Mouse (Mus musculus) left cerebral cortex, postnatal 36 days (tissue): ENCODE measurements around the gene Ino80d. TPM values are rescaled to one million over a fixed set of nuclear protein-coding genes. Genes with fewer than 3 reads are reported as not detected.
"Not testable (repeated sequence)": the region's sequence is repeated elsewhere in the genome, so short reads cannot be mapped to it uniquely, and the experiment has no call there.

Source experiments
- DNase-seq, 2 experiments: peaks; one replicate each; pipeline ENCODE4 v3.0.0; 2021 to 2022; ENCODE audit warnings: low spot score in 2 of 2, mixed read lengths in 1 of 2
- intact Hi-C: fragments of 180-260 bp; cut with DNase I; formaldehyde crosslinking; loops from one replicate; pipeline ENCODE4 v1.15.1; 2025
- total RNA-seq, 2 experiments: library from RNA; stranded (reverse); gene quantifications; 2 replicates each; pipeline ENCODE4 v1.2.3; 2021

The Ino80d gene
- 10 to 100 TPM; 27.4 to 35.7 TPM for total RNA-seq

- intact Hi-C loops = loop anchor here (5.0 kb wide), 1 partner anchor 63 kb away; the partner anchor contains the start of genes Eef1b2 and Ndufs1
- DNase-seq = peak; percentile 76 to 77
Measured at GRCm38 (mm10) chr1:63114136-63114781, at the start of gene Ino80d. Gene Ino80d, minus strand, starts transcription at chr1:63114667.

DNA sequence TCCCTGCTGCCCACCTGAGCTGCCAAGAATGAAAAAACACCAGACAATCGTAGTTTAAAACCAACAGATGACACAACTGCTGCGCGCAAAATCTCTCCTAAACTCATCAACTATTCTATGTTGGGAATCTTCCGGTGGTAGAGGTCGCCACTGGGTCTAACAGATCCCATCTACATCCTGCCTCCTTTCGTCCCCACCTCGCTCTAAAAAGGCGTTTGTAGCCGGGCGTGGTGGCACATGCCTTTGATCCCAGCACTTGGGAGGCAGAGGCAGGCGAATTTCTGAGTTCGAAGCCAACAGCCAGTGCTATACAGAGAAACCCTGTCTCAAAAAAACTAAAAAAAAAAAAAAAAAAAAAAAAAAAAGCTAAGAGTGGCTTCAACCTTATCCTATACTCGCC, 25.8 kb upstream of the Ino80d start:
- no peak for DNase-seq
- intact Hi-C loops = no loop called here

DNA sequence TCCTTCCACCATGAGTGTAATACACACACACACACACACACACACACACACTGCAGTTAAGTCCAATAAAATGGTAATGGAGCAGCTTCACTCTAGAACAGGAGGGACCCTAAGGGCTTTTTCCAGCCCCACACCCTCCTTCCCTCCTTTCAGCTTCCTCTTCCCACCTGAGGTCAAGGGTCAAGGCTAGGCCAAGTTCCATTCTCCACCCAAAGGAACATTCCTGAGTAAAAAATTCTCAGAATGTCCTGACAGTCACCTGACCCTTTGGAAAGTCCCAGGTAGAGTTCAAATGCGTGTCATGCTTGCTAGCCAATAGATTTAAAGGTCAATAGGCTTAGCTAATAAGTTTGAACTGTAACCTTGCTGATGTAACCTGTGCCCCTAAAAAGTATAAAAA, 24.1 kb upstream of the Ino80d start:
- DNase-seq, intact Hi-C loops: not testable (repeated sequence)

- DNase-seq = no peak
- intact Hi-C loops = no loop called here
Measured at GRCm38 (mm10) chr1:63137971-63138370, 23.5 kb upstream of the Ino80d start.

DNA sequence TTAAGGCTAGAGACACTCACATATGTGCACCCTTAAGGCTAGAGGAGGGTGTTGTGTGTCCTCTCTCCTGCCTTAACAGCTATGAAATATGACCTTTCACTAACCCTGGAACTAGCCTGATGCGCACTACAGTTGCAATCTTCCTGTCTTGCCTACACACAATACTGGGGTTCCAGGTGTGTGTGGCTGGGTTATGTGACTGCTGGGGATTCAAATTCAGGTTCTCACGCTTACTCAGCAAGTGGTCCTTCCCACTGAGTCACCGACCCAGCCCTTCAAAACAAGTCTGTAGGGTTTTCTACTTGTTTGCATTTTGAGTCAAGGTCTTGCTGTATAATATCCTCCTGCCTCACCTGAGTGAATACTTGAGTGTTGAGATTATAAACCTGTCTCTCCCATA, 20.1 kb upstream of the Ino80d start:
- DNase-seq = no peak
- intact Hi-C loops = no loop called here

GRCm38 (mm10) chr1:63131766-63132165, 17.3 kb upstream of the Ino80d start:
- intact Hi-C loops = no loop called here
- DNase-seq = no peak

- DNase-seq = no peak
- intact Hi-C loops = no loop called here
Measured at GRCm38 (mm10) chr1:63130883-63131282, 16.4 kb upstream of the Ino80d start.

DNA sequence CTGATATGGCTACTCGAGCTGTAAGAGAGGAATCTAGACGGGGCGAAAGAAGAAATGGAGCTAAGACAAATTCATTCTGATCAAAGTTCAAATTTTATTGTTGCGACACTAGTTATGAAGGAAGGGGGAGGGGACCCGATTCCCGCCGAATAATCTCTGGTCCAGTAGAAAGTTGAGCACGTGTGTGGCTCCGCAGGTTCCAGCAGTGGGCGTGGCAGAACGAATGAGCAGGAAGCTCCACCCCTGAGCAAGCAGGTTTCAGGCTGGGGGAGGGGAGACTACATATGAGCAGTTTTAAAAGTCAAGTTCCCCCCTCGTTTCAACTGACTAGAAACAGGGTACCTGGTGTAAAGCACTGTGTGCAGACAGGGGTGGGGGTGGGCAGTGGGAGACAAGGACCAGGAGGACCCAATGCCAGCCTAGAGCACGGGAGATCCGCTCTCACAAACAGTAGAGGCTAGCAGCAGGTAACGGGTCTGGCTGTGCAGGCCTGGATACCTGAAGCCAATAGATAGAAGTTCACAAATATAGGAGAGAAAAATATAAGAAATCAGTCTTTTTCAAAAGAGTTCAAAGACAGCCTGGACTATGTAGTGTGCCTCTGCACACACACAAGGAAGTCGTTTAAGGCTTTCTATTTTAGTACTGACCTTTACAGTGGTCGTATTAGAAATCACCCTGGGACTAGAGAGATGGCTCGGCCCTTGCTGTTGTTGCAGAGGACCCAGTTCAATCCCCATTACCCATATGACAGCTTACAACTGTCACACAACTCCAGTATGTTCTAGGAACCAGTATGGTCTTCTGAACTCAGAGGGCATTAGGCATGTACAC, 15.6 kb upstream of the Ino80d start:
- intact Hi-C loops = no loop called here
- no peak for DNase-seq

DNA sequence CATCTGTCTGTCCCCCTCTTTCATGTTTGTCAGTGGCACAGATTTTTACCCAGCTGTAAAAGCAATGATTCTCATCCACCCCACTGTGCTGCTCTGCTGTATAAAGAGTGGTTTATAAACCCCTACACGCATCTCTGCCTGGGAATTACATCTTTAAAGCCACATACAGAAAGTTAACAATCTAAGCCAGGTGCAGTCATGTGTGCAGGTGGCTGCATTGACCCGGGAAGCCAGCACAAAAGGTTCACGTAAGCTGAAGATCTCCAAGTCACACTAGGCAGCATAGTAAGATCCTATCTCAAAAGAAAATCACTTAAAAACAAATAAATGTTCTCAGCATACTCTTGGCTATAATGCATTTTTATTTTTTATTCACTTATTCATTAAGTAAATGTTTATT, 14.8 kb upstream of the Ino80d start:
- DNase-seq = no peak
- intact Hi-C loops = no loop called here

DNA sequence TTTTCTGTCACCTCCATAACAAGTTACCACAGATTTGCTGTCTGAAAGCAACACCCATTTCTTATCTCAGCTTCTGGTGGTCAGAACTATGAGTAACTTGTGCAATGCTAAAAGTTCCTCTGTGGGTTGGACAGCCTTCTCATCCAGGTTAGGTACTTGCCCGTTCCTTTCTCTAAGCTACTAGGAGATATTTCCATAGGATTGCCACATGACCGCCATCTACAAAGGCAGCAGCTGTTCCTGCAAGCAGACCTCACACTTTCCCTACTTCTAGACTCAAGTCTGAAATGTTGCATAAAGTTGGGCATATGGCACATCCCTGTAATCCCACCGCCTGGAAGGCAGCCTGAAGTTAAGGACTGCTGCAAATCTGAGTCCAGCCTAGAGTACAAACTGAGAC, 11.7 kb upstream of the Ino80d start:
- peak; percentile 11 to 14 for DNase-seq
- intact Hi-C loops = no loop called here

DNA sequence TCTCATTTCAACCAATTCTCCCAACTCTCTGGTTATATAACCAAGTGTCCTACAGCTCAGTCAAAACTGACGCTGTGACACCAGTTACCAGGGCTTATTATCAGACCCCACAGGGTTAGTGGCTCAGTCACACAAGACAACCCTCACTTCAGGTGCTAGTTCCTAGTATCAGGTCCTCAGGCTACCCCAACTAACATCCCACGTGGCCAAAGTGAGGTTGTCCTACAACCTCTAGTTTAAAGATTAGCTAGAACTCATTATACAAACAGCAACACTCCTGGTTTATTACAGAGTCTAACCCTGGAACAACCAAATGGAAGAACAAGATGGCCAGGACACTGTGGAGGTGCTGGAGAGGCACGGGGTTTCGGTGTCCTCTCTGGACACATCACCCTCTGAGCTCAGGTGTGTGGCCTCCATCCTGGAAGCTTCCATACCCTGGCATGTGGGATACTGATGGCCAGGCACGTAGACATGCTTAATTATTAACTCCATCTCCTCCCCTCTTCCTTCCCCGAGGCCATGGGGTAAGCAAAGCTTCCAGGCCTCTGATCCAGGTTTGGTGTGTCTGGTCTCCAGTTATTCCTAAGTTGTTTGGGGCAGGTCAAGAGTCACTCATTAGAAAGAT, 9.5 kb upstream of the Ino80d start:
- intact Hi-C loops = no loop called here
- DNase-seq = no peak

- DNase-seq = no peak
- intact Hi-C loops = no loop called here
Measured at GRCm38 (mm10) chr1:63122005-63122404, 7.5 kb upstream of the Ino80d start.

DNA sequence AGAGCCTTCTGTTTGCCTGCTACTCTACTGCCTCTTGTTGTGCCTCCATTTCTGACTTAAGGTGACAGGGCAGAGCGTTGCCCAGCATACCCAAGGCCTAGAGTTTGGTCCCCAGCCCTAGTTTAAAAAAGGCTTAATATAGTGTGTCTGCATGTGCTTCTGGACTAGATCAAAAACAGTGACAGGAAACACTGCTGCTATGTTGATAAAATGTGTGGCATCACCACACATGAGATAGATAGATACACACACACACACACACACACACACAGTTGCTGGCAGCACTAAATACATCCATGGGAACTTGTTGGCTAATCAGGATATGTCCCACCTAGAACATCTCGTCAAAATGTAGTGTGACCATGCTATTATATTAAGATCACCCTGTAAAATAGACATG, 5.9 kb upstream of the Ino80d start:
- intact Hi-C loops = no loop called here

GRCm38 (mm10) chr1:63119675-63120074, 5.2 kb upstream of the Ino80d start:
- no peak for DNase-seq
- intact Hi-C loops = no loop called here

More for the DNA sequence above, 5.9 kb upstream of the Ino80d start:
- no peak for DNase-seq

- intact Hi-C loops = no loop called here
- DNase-seq = no peak
Measured at GRCm38 (mm10) chr1:63115540-63115939, 1.1 kb upstream of the Ino80d start.

DNA sequence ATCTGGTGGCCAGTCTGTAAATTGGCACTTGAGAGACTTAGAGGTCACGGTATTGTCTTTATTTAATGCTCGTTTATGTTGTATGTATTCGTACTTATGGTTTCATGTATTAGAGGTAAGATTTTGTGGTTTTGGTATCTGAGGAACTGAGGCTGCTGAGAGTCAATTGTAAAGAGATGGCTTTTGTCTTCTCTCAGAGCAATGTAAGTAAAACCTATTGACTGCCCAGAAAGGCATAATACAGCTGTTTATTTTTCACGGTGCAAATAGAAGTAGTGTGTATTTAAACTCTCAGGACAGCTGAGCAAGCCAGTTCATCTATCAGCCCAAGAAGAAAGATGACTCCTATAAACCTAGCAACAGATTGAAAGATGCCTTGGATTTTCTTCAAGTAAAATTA, 629 bp upstream of the Ino80d start:
- no peak for DNase-seq
- intact Hi-C loops = no loop called here

DNA sequence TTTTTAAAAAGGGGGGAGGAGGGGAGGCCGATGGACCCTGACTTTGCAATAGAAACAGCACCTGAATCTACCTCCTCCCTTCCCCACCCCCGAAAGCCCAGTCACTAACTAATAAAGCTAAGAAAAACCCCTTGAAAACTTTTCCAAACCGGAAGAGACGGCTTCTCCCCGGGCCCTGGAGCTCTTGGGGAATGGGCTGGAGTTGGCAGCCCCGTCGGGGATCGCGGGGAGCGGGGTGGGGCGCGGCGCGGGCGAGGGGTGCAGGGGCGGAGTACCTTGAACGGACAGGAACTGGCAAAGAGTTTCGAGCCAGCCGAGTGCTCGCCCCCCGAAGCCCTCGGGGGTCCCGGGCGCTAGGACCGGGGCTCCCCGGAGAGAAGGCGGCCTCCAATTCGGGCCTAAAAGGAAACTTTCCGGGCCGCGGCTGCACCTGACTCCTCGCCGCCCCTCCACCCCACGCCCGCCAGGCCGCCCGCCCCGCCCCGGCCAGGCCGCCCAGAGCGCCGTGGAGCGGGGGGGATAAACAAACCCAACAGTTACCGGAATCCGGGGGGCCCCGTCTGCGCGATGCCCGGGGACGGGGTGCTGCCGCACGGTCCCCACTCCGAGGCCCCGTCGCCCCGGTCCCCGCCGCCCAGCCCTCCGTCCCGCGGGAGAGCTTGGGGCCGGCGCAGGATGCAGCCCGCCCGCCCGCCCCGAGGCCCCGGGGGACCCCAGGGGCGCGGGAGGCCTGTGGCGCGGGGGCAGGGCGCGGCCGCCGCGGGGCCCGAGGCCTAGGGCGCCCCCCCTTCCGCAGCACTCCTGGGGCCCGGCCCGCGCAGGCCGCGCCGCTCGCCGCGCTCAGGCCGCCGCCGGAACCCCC, 962 bp downstream of the Ino80d start:
- intact Hi-C loops = loop anchor here (5.0 kb wide), 1 partner anchor 64 kb away; the partner anchor contains the start of genes Eef1b2 and Ndufs1
- peak; percentile 50 to 70 for DNase-seq

DNA sequence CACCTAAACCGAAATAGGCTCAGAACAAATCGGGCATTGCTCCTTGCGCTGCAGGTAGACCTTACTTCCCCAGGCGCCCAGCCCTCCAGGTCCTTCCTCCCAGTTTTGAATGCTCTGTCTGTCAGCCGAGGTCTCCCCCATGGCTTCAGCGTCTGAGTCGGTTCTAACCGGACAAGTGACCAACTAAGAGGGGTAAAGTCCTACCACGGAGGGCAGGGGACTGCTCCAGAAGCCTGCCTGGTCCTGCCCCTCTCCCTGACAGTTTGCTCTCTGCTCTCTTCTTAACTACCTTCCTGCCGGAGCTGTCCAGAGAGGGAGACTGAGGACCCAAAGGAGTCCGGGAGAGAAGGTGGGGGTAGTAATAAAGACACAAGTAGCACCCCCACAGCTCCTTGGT, 1.6 kb downstream of the Ino80d start:
- intact Hi-C loops = loop anchor here (5.0 kb wide), 1 partner anchor 64 kb away; the partner anchor contains the start of genes Eef1b2 and Ndufs1
- DNase-seq = peak in 1 of 2 experiments; percentile 27

GRCm38 (mm10) chr1:63112151-63112864, 2.2 kb downstream of the Ino80d start:
- DNase-seq = no peak
- intact Hi-C loops = loop anchor here (5.0 kb wide), 1 partner anchor 65 kb away; the partner anchor contains the start of genes Eef1b2 and Ndufs1
